Mouse (Mus musculus) right cerebral cortex, postnatal 25 days (tissue): ENCODE data around the gene Gmnc.

Source experiments
- DNase-seq: peaks from one replicate; pipeline ENCODE4 v3.0.0; 2022

Gmnc gene

GRCm38 (mm10) chr16:26991477-26992300 is at the start of gene Gmnc:
Gene Gmnc (minus strand): TSS chr16:26991652.
- no peak for DNase-seq

- DNase-seq: no peak
These were observed 35.8 kb upstream of the Gmnc start for GRCm38 (mm10) chr16:27027281-27027680.

- DNase-seq: no peak
These were observed 34.8 kb upstream of the Gmnc start for GRCm38 (mm10) chr16:27026226-27026625.

GRCm38 (mm10) chr16:27022746-27023145 is 31.3 kb upstream of the Gmnc start:
- DNase-seq: no peak

GRCm38 (mm10) chr16:27017309-27017708 is 25.9 kb upstream of the Gmnc start:
- no peak for DNase-seq

GRCm38 (mm10) chr16:27002714-27003113 is 11.3 kb upstream of the Gmnc start:
- no peak for DNase-seq

GRCm38 (mm10) chr16:26999563-26999962 is 8.1 kb upstream of the Gmnc start:
- no peak for DNase-seq

GRCm38 (mm10) chr16:26989415-26990315 is 1.8 kb downstream of the Gmnc start:
- no peak for DNase-seq

- no peak for DNase-seq
These were observed 3.3 kb downstream of the Gmnc start for GRCm38 (mm10) chr16:26988188-26988587.

GRCm38 (mm10) chr16:26985796-26986195 is 5.7 kb downstream of the Gmnc start:
- no peak for DNase-seq

- DNase-seq: no peak
These were observed 9.3 kb downstream of the Gmnc start for GRCm38 (mm10) chr16:26982112-26982511.

- peak; percentile 32 for DNase-seq
These were observed 23.5 kb downstream of the Gmnc start for GRCm38 (mm10) chr16:26967967-26968366.

- DNase-seq: no peak
These were observed 24.6 kb downstream of the Gmnc start for GRCm38 (mm10) chr16:26966830-26967229.

- no peak for DNase-seq
These were observed 29.5 kb downstream of the Gmnc start for GRCm38 (mm10) chr16:26961971-26962370.

- no peak for DNase-seq
These were observed 39.9 kb downstream of the Gmnc start for GRCm38 (mm10) chr16:26951601-26952000.

GRCm38 (mm10) chr16:26950209-26950608 is 41.2 kb downstream of the Gmnc start:
- no peak for DNase-seq

GRCm38 (mm10) chr16:26903968-26904367 is 87.5 kb downstream of the Gmnc start:
- no peak for DNase-seq

- no peak for DNase-seq
These were observed 90.0 kb downstream of the Gmnc start for GRCm38 (mm10) chr16:26901471-26901870.

GRCm38 (mm10) chr16:26886337-26886736 is 105.1 kb downstream of the Gmnc start:
- no peak for DNase-seq

GRCm38 (mm10) chr16:26876885-26877284 is 114.6 kb downstream of the Gmnc start:
- DNase-seq: no peak
